Mouse (Mus musculus): ENCODE measurements around the gene Bmp10.
A peak's percentile ranks its signal among the peaks of the same experiment; 100 is the strongest.

The Bmp10 gene

GRCm38 (mm10) chr6:87428487-87429044, at the start of gene Bmp10:
Bmp10 (plus strand) TSS chr6:87428994.
- DNase-seq (ENCODE audit: low spot score): no peak

GRCm38 (mm10) chr6:87383926-87384691, 44.7 kb upstream of the Bmp10 start:
- no peak for DNase-seq (ENCODE audit: low spot score)

- DNase-seq (ENCODE audit: low spot score): no peak
Observed at GRCm38 (mm10) chr6:87384761-87385160, 44.0 kb upstream of the Bmp10 start.

- DNase-seq (ENCODE audit: low spot score): peak; percentile 34
Observed at GRCm38 (mm10) chr6:87386203-87386602, 42.6 kb upstream of the Bmp10 start.

- DNase-seq (ENCODE audit: low spot score): no peak
Observed at GRCm38 (mm10) chr6:87386681-87387080, 42.1 kb upstream of the Bmp10 start.

- no peak for DNase-seq (ENCODE audit: low spot score)
Observed at GRCm38 (mm10) chr6:87388877-87389276, 39.9 kb upstream of the Bmp10 start, which contains the start of gene Gkn3. Gkn3 (minus strand) TSS chr6:87388935.

- DNase-seq (ENCODE audit: low spot score): no peak
Observed at GRCm38 (mm10) chr6:87389455-87389989, 39.3 kb upstream of the Bmp10 start.

GRCm38 (mm10) chr6:87393466-87394205, 35.2 kb upstream of the Bmp10 start:
- DNase-seq (ENCODE audit: low spot score): no peak

- DNase-seq (ENCODE audit: low spot score): no peak
Observed at GRCm38 (mm10) chr6:87394783-87395182, 34.0 kb upstream of the Bmp10 start.

- DNase-seq (ENCODE audit: low spot score): peak; percentile 66
Observed at GRCm38 (mm10) chr6:87399137-87399536, 29.7 kb upstream of the Bmp10 start.

GRCm38 (mm10) chr6:87399886-87400566, 28.8 kb upstream of the Bmp10 start:
- no peak for DNase-seq (ENCODE audit: low spot score)

- DNase-seq (ENCODE audit: low spot score): no peak
Observed at GRCm38 (mm10) chr6:87401456-87401855, 27.3 kb upstream of the Bmp10 start.

GRCm38 (mm10) chr6:87412011-87412410, 16.8 kb upstream of the Bmp10 start:
- DNase-seq (ENCODE audit: low spot score): no peak

- DNase-seq (ENCODE audit: low spot score): no peak
Observed at GRCm38 (mm10) chr6:87422304-87422703, 6.5 kb upstream of the Bmp10 start.

GRCm38 (mm10) chr6:87424037-87424816, 4.6 kb upstream of the Bmp10 start:
- DNase-seq (ENCODE audit: low spot score): no peak

- DNase-seq (ENCODE audit: low spot score): no peak
Observed at GRCm38 (mm10) chr6:87426954-87427353, 1.8 kb upstream of the Bmp10 start.

GRCm38 (mm10) chr6:87427616-87428015, 1.2 kb upstream of the Bmp10 start:
- no peak for DNase-seq (ENCODE audit: low spot score)

GRCm38 (mm10) chr6:87435791-87436190, 7.0 kb downstream of the Bmp10 start:
- DNase-seq (ENCODE audit: low spot score): no peak

- no peak for DNase-seq (ENCODE audit: low spot score)
Observed at GRCm38 (mm10) chr6:87436745-87437144, 8.0 kb downstream of the Bmp10 start.

- no peak for DNase-seq (ENCODE audit: low spot score)
Observed at GRCm38 (mm10) chr6:87443253-87443652, 14.5 kb downstream of the Bmp10 start.

- no peak for DNase-seq (ENCODE audit: low spot score)
Observed at GRCm38 (mm10) chr6:87445222-87445621, 16.4 kb downstream of the Bmp10 start.

All from ovary, postnatal 36 days (tissue).